Mouse (Mus musculus) erythroblast, embryonic 14.5 days (primary cell): ENCODE data around the gene Ten1.

Experiments used
- GATA1 ChIP-seq: IDR thresholded peaks from 2 replicates; pipeline ENCODE4 v1.6.1; 2012; ENCODE audit warnings: low read length, inconsistent platforms, mixed read lengths
- TAL1 ChIP-seq: IDR thresholded peaks from 3 replicates; pipeline ENCODE4 v1.6.1; 2012; ENCODE audit warnings: low read length, inconsistent platforms, mixed read lengths

GRCm38 (mm10) chr11:116162146-116162545, 36.5 kb upstream of the Ten1 start:
- no peak for TF ChIP-seq GATA1
- TF ChIP-seq TAL1, result no peak
